Mouse (Mus musculus) cerebellum, adult 2 months (tissue): Measurements from ENCODE around the gene Stard13.

Experiments used
- CTCF ChIP-seq: fragments of 200-500 bp; IDR thresholded peaks from 2 replicates; pipeline ENCODE4 v1.5.1; 2011; ENCODE audit warnings: low read depth, mild to moderate bottlenecking, control low read depth, low read length, moderate library complexity, borderline replicate concordance; ENCODE audit not compliant: insufficient read depth
- POLR2A ChIP-seq: fragments of 200-500 bp; IDR thresholded peaks from 2 replicates; pipeline ENCODE4 v1.6.1; 2011; ENCODE audit warnings: low read length, control low read depth, borderline replicate concordance; ENCODE audit not compliant: insufficient read depth

DNA sequence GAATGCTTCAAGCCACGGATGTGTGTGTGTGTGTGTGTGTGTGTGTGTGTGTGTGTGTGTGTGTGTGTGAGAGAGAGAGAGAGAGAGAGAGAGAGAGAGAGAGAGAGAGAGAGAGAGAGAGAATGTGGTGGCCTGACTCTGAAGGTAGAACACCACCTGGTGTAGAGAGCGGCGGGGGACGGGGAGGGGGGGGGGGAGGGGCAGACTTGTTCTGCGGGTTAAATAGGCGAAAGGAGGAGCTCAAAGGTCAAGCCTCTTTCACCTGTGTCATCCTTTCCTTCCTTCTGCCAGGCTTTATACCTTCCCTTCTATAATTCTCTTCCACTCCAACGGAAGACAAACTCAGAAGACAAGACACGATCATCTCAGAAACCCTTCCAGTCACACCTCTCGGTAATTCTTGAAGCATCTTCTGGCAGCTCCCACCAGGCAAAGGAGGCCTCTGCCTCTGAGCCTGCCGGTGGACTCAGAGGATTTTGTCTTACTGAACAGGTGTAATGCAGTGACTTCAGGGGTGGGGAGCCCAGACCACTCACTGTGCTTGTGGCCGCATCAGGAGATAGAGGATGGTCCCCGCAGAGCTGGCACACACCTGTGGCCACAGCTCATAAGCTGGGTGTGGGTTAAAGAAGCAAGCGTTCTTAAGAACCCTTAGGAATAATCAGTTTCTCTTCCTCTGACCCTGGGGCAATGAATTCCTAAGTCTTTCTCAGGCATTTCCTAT, 898 bp downstream of the Stard13 start:
- TF ChIP-seq CTCF (no peak), POLR2A (no peak)
